Mouse (Mus musculus) spleen, adult 2 months (tissue): ENCODE measurements around the gene Lmf1.

Experiments
- CTCF ChIP-seq: fragments of 200-500 bp; IDR thresholded peaks from 2 replicates; pipeline ENCODE4 v1.5.1; 2011; ENCODE audit warnings: mild to moderate bottlenecking, inconsistent platforms; ENCODE audit not compliant: insufficient read depth, insufficient read length, insufficient replicate concordance; ENCODE audit errors: extremely low read depth
- POLR2A ChIP-seq: fragments of 200-500 bp; IDR thresholded peaks from 2 replicates; pipeline ENCODE4 v1.6.1; 2011; ENCODE audit warnings: low read depth, low read length, inconsistent platforms

- TF ChIP-seq POLR2A (no peak), CTCF (no peak)
These were observed 16.6 kb downstream of the Lmf1 start for GRCm38 (mm10) chr17:25595495-25595894.
